Mouse (Mus musculus): ENCODE results near the gene Ndrg2.

GRCm38 (mm10) chr14:51896539-51897170, 17.3 kb downstream of the Ndrg2 start:
- TF ChIP-seq EP300 (IDR thresholded peaks at IDR 0.05; ENCODE audit: low read depth) (no peak), CTCF (IDR thresholded peaks at IDR 0.05; ENCODE audit: low read depth) (no peak)

Measured in liver, embryonic 14.5 days (tissue).